Comparison of ENCODE assay signal across 16 mouse cellular contexts in the genomic region with DNA sequence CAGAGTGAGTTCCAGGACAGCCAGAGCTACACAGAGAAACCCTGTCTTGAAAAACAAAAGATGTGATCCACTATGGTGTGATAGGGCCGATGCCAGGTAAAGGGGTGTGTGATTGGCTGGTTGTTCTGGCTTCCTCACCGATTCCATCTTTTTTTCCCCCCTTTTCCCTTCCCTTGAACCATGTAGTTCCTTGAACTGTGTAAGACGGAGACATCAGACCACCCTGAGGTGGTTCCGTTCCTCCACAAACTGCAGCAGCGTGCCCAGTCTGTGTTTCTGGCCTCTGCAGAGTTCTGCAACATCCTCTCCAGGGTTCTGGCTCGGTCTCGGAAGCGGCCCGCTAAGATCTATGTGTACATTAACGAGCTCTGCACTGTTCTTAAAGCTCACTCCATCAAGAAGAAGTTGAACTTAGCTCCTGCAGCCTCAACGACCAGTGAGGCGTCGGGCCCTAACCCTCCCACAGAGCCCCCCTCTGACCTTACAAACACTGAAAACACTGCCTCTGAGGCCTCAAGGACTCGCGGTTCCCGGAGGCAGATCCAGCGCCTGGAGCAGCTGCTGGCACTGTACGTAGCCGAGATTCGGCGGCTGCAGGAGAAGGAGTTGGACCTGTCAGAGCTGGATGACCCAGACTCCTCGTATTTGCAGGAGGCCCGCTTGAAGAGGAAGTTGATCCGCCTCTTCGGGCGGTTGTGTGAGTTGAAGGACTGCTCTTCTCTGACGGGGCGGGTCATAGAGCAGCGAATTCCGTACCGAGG. TPM values are rescaled to one million over a fixed set of nuclear protein-coding genes. Genes with fewer than 3 reads are reported as not detected.
DNase-seq lines count a peak whose midpoint lies in the region; ATAC-seq and TF ChIP-seq lines count a peak whose summit lies in the region.
"Had no signal": no experiment of that assay in that cellular context is flagged by ENCODE, and none has a peak within 500 bp of the region (broad histone marks: within the 10 kb centered on the region; RNA-seq: fewer than 3 reads in every experiment).

No protein-coding gene starts in this region.

- peak overlapping the region; percentile 6; the same call in 1 of the 2 replicates for H3K4me3 ChIP-seq in limb, embryonic 12.5 days (replicated peaks)
- H3K4me3 ChIP-seq in limb, embryonic 10.5 days = no peak overlapping the region
- H3K4me3 ChIP-seq in ES-E14 (ENCODE audit: insufficient read depth in 1 of 2, low read depth in 1 of 2, low read length in 2 of 2, poor library complexity in 1 of 2, severe bottlenecking in 1 of 2) = peak overlapping the region; percentile 3 to 39
- no peak overlapping the region for H3K4me3 ChIP-seq in embryonic facial prominence, embryonic 13.5 days

- peaks cover 47% of the 10 kb centered on the region for H3K36me3 ChIP-seq in limb, embryonic 12.5 days
- H3K36me3 ChIP-seq in limb, embryonic 10.5 days = peaks cover 50% of the 10 kb centered on the region
- H3K36me3 ChIP-seq in ES-E14 (ENCODE audit: control insufficient read depth, insufficient read depth, low read length, poor library complexity, severe bottlenecking) = peaks cover 40% of the 10 kb centered on the region
- H3K36me3 ChIP-seq in embryonic facial prominence, embryonic 13.5 days = peaks cover 42% of the 10 kb centered on the region

- H3K4me2 ChIP-seq in limb, embryonic 12.5 days = no peak overlapping the region
- no peak overlapping the region for H3K4me2 ChIP-seq in embryonic facial prominence, embryonic 13.5 days

- H3K9me3 ChIP-seq in limb, embryonic 12.5 days = no peaks in the 10 kb centered on the region
- no peaks in the 10 kb centered on the region for H3K9me3 ChIP-seq in limb, embryonic 10.5 days (replicated peaks)
- no peaks in the 10 kb centered on the region for H3K9me3 ChIP-seq in ES-E14 (ENCODE audit: control insufficient read depth, insufficient read depth, low read depth, low read length)
- H3K9me3 ChIP-seq in embryonic facial prominence, embryonic 13.5 days = no peaks in the 10 kb centered on the region

- H3K27ac ChIP-seq in limb, embryonic 12.5 days = no peak overlapping the region
- H3K27ac ChIP-seq in limb, embryonic 10.5 days = no peak overlapping the region
- no peak overlapping the region for H3K27ac ChIP-seq in ES-E14 (ENCODE audit: insufficient read depth, low read depth, low read length, poor library complexity, severe bottlenecking)
- no peak overlapping the region for H3K27ac ChIP-seq in embryonic facial prominence, embryonic 13.5 days

- no peak for ATAC-seq in limb, embryonic 12.5 days (ENCODE audit: insufficient number of reproducible peaks, insufficient read depth, low FRiP score, low TSS enrichment, low read depth)
- no peak for ATAC-seq in embryonic facial prominence, embryonic 13.5 days (ENCODE audit: insufficient number of reproducible peaks, insufficient read depth, low FRiP score, low TSS enrichment, low read depth)
- no peak for ATAC-seq in granulocyte monocyte progenitor cell, adult 5-6 weeks (replicated peaks; ENCODE audit: poor library complexity, severe bottlenecking)
- ATAC-seq: hindbrain, postnatal 0 days; Patski had no signal

- peaks cover 40% of the 10 kb centered on the region for H3K4me1 ChIP-seq in limb, embryonic 12.5 days (replicated peaks)
- peaks cover 31% of the 10 kb centered on the region for H3K4me1 ChIP-seq in limb, embryonic 10.5 days
- peaks cover 0 to 8% of the 10 kb centered on the region in 2 experiments; a peak in 2 of 4 replicates for H3K4me1 ChIP-seq in ES-E14 (ENCODE audit: control insufficient read depth in 2 of 2, insufficient read depth in 2 of 2, low read length in 2 of 2, poor library complexity in 1 of 2)
- peaks cover 39% of the 10 kb centered on the region for H3K4me1 ChIP-seq in embryonic facial prominence, embryonic 13.5 days

- whole genome bisulfite sequencing in limb, embryonic 12.5 days = 91% methylated on average over 31 of the region's 31 CpGs
- 94% methylated on average over 31 of the region's 31 CpGs for WGBS in limb, embryonic 10.5 days
- WGBS in embryonic facial prominence, embryonic 13.5 days = 94% methylated on average over 31 of the region's 31 CpGs

- DNase-seq in heart, adult 11 months = peak; percentile 94
- no peak for DNase-seq in heart, postnatal 25 days (ENCODE audit: low spot score)
- DNase-seq in limb, embryonic 10.5 days (ENCODE audit: low spot score) = no peak
- no peak for DNase-seq in ES-E14 (ENCODE audit: low read depth, low spot score)
- DNase-seq: gastrocnemius, postnatal 14 days; lung, postnatal 10 days; midbrain, embryonic 14.5 days; right cerebral cortex, postnatal 4 days had no signal

- in situ Hi-C loops in ES-E14 (cut with MboI; ENCODE audit: low sequenced_read_pairs in 2 of 2, unreplicated experiment in 2 of 2) = no loop called here

- H3K9ac ChIP-seq in limb, embryonic 12.5 days (replicated peaks) = no peak overlapping the region
- H3K9ac ChIP-seq in ES-E14 (ENCODE audit: insufficient read depth, low read depth, low read length, poor library complexity, severe bottlenecking) = peak overlapping the region; percentile 39; the same call in 1 of the 2 replicates
- H3K9ac ChIP-seq in embryonic facial prominence, embryonic 13.5 days = 0 out of 2 replicates have a peak overlapping the region, but pooled peaks have one; percentile 27

- intact Hi-C loops in heart, postnatal 25 days (cut with DNase I) = no loop called here

- H3K27me3 ChIP-seq in limb, embryonic 12.5 days = no peaks in the 10 kb centered on the region
- H3K27me3 ChIP-seq in limb, embryonic 10.5 days (ENCODE audit: low read depth, poor library complexity, severe bottlenecking) = no peaks in the 10 kb centered on the region
- no peaks in the 10 kb centered on the region for H3K27me3 ChIP-seq in embryonic facial prominence, embryonic 13.5 days
- H3K27me3 ChIP-seq: Patski had no signal

TF ChIP-seq in ES-E14, 5 proteins besides CTCF, POLR2A, EP300 and RAD21:
- no peak for TF ChIP-seq HCFC1 (IDR thresholded peaks at IDR 0.05; ENCODE audit: borderline replicate concordance, insufficient read depth, low read length)
- TF ChIP-seq ZC3H11A (IDR thresholded peaks at IDR 0.05; ENCODE audit: borderline replicate concordance, low read depth, low read length) = no peak
- no peak for TF ChIP-seq MAFK (IDR thresholded peaks at IDR 0.05; ENCODE audit: insufficient read depth, low read depth, low read length)
- no peak for TF ChIP-seq ZNF384 (IDR thresholded peaks at IDR 0.05; ENCODE audit: low read depth, low read length)
- no peak for TF ChIP-seq CHD2 (IDR thresholded peaks at IDR 0.05; ENCODE audit: low read depth, low read length)
TF ChIP-seq in ES-E14: peak in this region for 0.

RNA-seq across cellular contexts. Expression of gene Daxx, which starts 2.0 kb away (rescaled TPM):
- total RNA-seq in heart, postnatal 25 days (2021) = 10 to 100 TPM; 14.3 to 17.5 TPM
- 66.2 and 79.3 TPM in 2 replicates for polyA plus RNA-seq in limb, embryonic 12.5 days (2016; fragmentation: Nextera tagmentation; extraction: Ambion mirVana)
- polyA plus RNA-seq in limb, embryonic 10.5 days (2016; fragmentation: Nextera tagmentation; extraction: Ambion mirVana) = 88.1 and 92.2 TPM in 2 replicates
- 67.3 and 73.7 TPM in 2 replicates for total RNA-seq in ES-E14 (2012; rRNA removed)
- polyA plus RNA-seq in embryonic facial prominence, embryonic 13.5 days (2015; fragmentation: Nextera tagmentation; extraction: Ambion mirVana) = 57.7 and 58.9 TPM in 2 replicates
- 44.7 and 55.1 TPM in 2 replicates for total RNA-seq in granulocyte monocyte progenitor cell, adult 5-6 weeks (2014; fragmentation: Nextera tagmentation)
- 22.4 and 40.6 TPM in 2 replicates for total RNA-seq in granulocyte monocyte progenitor cell, adult 5-6 weeks (2017)

RNA-seq across cellular contexts. Expression of gene Tapbp, which starts 4.5 kb away (rescaled TPM):
- total RNA-seq in heart, postnatal 25 days (2021) = 100 to 1,000 TPM in 1 of 2 experiments, 10 to 100 TPM in 1; 93.5 to 104 TPM
- 21.5 and 23.5 TPM in 2 replicates for polyA plus RNA-seq in limb, embryonic 12.5 days (2016; fragmentation: Nextera tagmentation; extraction: Ambion mirVana)
- polyA plus RNA-seq in limb, embryonic 10.5 days (2016; fragmentation: Nextera tagmentation; extraction: Ambion mirVana) = 9.2 and 16.0 TPM in 2 replicates
- 39.4 and 64.9 TPM in 2 replicates for total RNA-seq in ES-E14 (2012; rRNA removed)
- polyA plus RNA-seq in embryonic facial prominence, embryonic 13.5 days (2015; fragmentation: Nextera tagmentation; extraction: Ambion mirVana) = 26.6 and 31.9 TPM in 2 replicates
- total RNA-seq in granulocyte monocyte progenitor cell, adult 5-6 weeks (2014; fragmentation: Nextera tagmentation) = 68.2 and 76.8 TPM in 2 replicates
- 48.0 and 57.7 TPM in 2 replicates for total RNA-seq in granulocyte monocyte progenitor cell, adult 5-6 weeks (2017)

RNA-seq across cellular contexts. Expression of gene Zbtb22, which starts 4.5 kb away (rescaled TPM):
- 10 to 100 TPM; 15.5 to 19.4 TPM for total RNA-seq in heart, postnatal 25 days (2021)
- polyA plus RNA-seq in limb, embryonic 12.5 days (2016; fragmentation: Nextera tagmentation; extraction: Ambion mirVana) = 21.8 and 22.4 TPM in 2 replicates
- 20.2 and 23.2 TPM in 2 replicates for polyA plus RNA-seq in limb, embryonic 10.5 days (2016; fragmentation: Nextera tagmentation; extraction: Ambion mirVana)
- 32.8 and 34.8 TPM in 2 replicates for total RNA-seq in ES-E14 (2012; rRNA removed)
- polyA plus RNA-seq in embryonic facial prominence, embryonic 13.5 days (2015; fragmentation: Nextera tagmentation; extraction: Ambion mirVana) = 15.4 and 17.6 TPM in 2 replicates
- 11.9 and 22.0 TPM in 2 replicates for total RNA-seq in granulocyte monocyte progenitor cell, adult 5-6 weeks (2014; fragmentation: Nextera tagmentation)
- 16.8 and 23.9 TPM in 2 replicates for total RNA-seq in granulocyte monocyte progenitor cell, adult 5-6 weeks (2017)

RNA-seq across cellular contexts. Expression of gene Platr17, which starts 6.3 kb away (rescaled TPM):
- not detected for total RNA-seq in heart, postnatal 25 days (2021)
- polyA plus RNA-seq in limb, embryonic 12.5 days (2016; fragmentation: Nextera tagmentation; extraction: Ambion mirVana) = 0.46 and 1.1 TPM in 2 replicates
- 0.20 and 0.38 TPM in 2 replicates for polyA plus RNA-seq in limb, embryonic 10.5 days (2016; fragmentation: Nextera tagmentation; extraction: Ambion mirVana)
- 33.2 and 46.0 TPM in 2 replicates for total RNA-seq in ES-E14 (2012; rRNA removed)
- polyA plus RNA-seq in embryonic facial prominence, embryonic 13.5 days (2015; fragmentation: Nextera tagmentation; extraction: Ambion mirVana) = 0.27 TPM in 1 of 2 replicates, not detected in the other
- total RNA-seq in granulocyte monocyte progenitor cell, adult 5-6 weeks (2014; fragmentation: Nextera tagmentation) = 0.98 and 1.4 TPM in 2 replicates
- 0.46 TPM in 1 of 2 replicates, not detected in the other for total RNA-seq in granulocyte monocyte progenitor cell, adult 5-6 weeks (2017)
- total RNA-seq: gastrocnemius, postnatal 14 days; hindbrain, postnatal 0 days; left cerebral cortex, adult 2 months; liver, adult 2 months had no signal
- polyA plus RNA-seq: midbrain, embryonic 14.5 days; neural tube, embryonic 11.5 days; Patski had no signal

RNA-seq across cellular contexts. Expression of gene Rgl2, which starts 18.1 kb away (rescaled TPM):
- 10 to 100 TPM; 38.2 to 44.6 TPM for total RNA-seq in heart, postnatal 25 days (2021)
- 61.3 and 64.2 TPM in 2 replicates for polyA plus RNA-seq in limb, embryonic 12.5 days (2016; fragmentation: Nextera tagmentation; extraction: Ambion mirVana)
- 43.2 and 43.9 TPM in 2 replicates for polyA plus RNA-seq in limb, embryonic 10.5 days (2016; fragmentation: Nextera tagmentation; extraction: Ambion mirVana)
- total RNA-seq in ES-E14 (2012; rRNA removed) = 65.8 and 129 TPM in 2 replicates
- 61.2 and 63.7 TPM in 2 replicates for polyA plus RNA-seq in embryonic facial prominence, embryonic 13.5 days (2015; fragmentation: Nextera tagmentation; extraction: Ambion mirVana)
- total RNA-seq in granulocyte monocyte progenitor cell, adult 5-6 weeks (2014; fragmentation: Nextera tagmentation) = 44.6 and 78.3 TPM in 2 replicates
- total RNA-seq in granulocyte monocyte progenitor cell, adult 5-6 weeks (2017) = 35.5 and 35.8 TPM in 2 replicates

Comparison
In these comparisons a context has a peak if more than half of its experiments do, and no peak if none do; other contexts are left out.
1. H3K4me3 ChIP-seq: peak in limb, embryonic 12.5 days (single experiment) and ES-E14 (2 of 2); none in limb, embryonic 10.5 days (single experiment) and embryonic facial prominence, embryonic 13.5 days (single experiment).